Mouse (Mus musculus): ENCODE measurements around the gene Pih1d1.
"Not testable (repeated sequence)": the region's sequence is repeated elsewhere in the genome, so short reads cannot be mapped to it uniquely, and the experiment has no call there.

Gene Pih1d1

GRCm38 (mm10) chr7:45122561-45123185 is 31.4 kb upstream of the Pih1d1 start:
- no peak for DNase-seq (ENCODE audit: low read depth, low spot score)
- peaks cover 13% of the 10 kb centered on the region for H3K36me3 ChIP-seq (ENCODE audit: control insufficient read depth, insufficient read depth, low read length, poor library complexity, severe bottlenecking)
- no peaks in the 10 kb centered on the region for H3K27me3 ChIP-seq (ENCODE audit: control insufficient read depth, insufficient read depth, low read length, poor library complexity, severe bottlenecking)

DNA sequence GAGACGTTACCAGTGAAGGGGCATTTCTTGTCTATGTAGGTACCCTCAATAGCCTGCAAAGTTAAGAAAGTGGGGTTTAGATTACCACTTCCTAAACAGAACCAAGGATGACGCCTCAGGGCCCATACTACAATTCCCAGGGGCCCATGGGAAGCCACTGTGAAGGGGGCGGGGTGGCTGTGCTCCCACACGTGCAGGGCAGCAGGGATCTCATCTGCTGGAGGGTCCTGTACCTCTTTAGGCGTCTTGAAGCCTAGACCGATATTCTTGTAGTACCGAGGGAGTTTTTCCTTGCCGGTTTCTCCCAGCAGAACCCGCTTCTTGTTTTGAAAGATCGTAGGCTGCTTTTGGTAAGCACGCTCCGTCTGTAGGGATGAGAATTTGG is 30.9 kb upstream of the Pih1d1 start:
- no peaks in the 10 kb centered on the region for H3K27me3 ChIP-seq (ENCODE audit: control insufficient read depth, insufficient read depth, low read length, poor library complexity, severe bottlenecking)
- peak; percentile 62 for DNase-seq (ENCODE audit: low read depth, low spot score)
- H3K36me3 ChIP-seq (ENCODE audit: control insufficient read depth, insufficient read depth, low read length, poor library complexity, severe bottlenecking): peaks cover 13% of the 10 kb centered on the region

- peak; percentile 100 for DNase-seq (ENCODE audit: low read depth, low spot score)
- Histone ChIP-seq H3K36me3 (ENCODE audit: control insufficient read depth, insufficient read depth, low read length, poor library complexity, severe bottlenecking) (peaks cover 13% of the 10 kb centered on the region), H3K27me3 (ENCODE audit: control insufficient read depth, insufficient read depth, low read length, poor library complexity, severe bottlenecking) (no peaks in the 10 kb centered on the region)
Measured at GRCm38 (mm10) chr7:45124224-45125143, 29.6 kb upstream of the Pih1d1 start, which contains the start of gene Rps11. Gene Rps11 (minus strand): TSS chr7:45124439.

DNA sequence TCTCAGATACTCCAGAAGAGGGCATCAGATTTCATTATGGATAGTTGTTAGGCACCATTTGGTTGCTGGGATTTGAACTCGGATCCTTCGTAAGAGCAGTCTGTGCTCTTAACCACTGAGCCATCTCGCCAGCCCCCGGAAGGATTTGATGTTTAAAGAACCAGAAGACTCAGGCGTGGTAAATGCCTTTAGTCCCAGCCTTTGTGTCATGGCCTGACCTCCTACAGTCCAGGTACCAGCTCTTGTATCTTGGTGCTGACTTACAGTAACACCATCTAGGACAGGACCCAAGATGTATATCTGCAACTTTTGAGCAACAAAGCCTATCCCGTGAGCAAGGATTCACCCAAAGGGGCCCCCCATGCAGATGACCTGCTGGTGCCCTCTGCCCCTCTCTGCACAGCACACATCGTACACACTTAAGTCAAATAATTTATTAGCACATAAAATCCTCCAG is 28.9 kb upstream of the Pih1d1 start:
- DNase-seq (ENCODE audit: low read depth, low spot score): no peak
- no peaks in the 10 kb centered on the region for H3K27me3 ChIP-seq (ENCODE audit: control insufficient read depth, insufficient read depth, low read length, poor library complexity, severe bottlenecking)
- H3K36me3 ChIP-seq (ENCODE audit: control insufficient read depth, insufficient read depth, low read length, poor library complexity, severe bottlenecking): peaks cover 13% of the 10 kb centered on the region

GRCm38 (mm10) chr7:45125649-45126048 is 28.5 kb upstream of the Pih1d1 start:
- H3K27me3 ChIP-seq (ENCODE audit: control insufficient read depth, insufficient read depth, low read length, poor library complexity, severe bottlenecking); DNase-seq (ENCODE audit: low read depth, low spot score): not testable (repeated sequence)
- H3K36me3 ChIP-seq (ENCODE audit: control insufficient read depth, insufficient read depth, low read length, poor library complexity, severe bottlenecking): peaks cover 13% of the 10 kb centered on the region

DNA sequence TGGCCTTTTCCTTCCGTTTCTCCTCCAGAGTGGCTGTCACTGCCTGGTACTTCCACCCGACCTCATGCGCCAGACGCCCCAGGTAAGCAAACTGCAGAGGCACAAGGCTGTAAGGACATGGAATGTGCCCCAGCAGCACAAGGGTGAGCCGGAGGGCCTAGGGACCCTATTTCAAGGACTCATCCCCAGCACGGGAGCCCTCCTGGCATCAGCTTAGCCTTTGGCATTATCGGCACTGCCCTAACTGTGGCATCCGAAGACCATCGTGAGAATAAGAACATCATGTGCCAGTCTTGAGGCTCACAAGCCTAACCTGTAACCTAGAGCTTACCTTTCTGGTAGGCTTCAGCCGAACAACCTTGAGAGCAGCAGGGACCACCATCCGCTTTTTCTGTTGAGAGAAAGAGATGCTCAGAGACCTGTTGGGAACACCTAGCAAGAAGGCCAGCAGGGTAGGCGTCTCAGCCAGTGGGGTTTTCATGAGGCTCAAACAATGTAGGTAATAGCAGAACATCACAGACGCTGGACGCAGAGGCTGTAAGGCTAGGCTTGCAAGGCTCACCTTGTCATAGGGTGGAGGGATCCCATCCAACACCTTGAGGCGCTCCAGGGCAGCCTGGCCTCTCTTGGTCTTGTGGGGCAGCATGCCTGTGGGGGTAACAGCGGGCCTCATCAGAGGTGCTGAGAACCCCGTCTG is 27.8 kb upstream of the Pih1d1 start:
- DNase-seq (ENCODE audit: low read depth, low spot score): no peak
- H3K36me3 ChIP-seq (ENCODE audit: control insufficient read depth, insufficient read depth, low read length, poor library complexity, severe bottlenecking): peaks cover 13% of the 10 kb centered on the region

DNA sequence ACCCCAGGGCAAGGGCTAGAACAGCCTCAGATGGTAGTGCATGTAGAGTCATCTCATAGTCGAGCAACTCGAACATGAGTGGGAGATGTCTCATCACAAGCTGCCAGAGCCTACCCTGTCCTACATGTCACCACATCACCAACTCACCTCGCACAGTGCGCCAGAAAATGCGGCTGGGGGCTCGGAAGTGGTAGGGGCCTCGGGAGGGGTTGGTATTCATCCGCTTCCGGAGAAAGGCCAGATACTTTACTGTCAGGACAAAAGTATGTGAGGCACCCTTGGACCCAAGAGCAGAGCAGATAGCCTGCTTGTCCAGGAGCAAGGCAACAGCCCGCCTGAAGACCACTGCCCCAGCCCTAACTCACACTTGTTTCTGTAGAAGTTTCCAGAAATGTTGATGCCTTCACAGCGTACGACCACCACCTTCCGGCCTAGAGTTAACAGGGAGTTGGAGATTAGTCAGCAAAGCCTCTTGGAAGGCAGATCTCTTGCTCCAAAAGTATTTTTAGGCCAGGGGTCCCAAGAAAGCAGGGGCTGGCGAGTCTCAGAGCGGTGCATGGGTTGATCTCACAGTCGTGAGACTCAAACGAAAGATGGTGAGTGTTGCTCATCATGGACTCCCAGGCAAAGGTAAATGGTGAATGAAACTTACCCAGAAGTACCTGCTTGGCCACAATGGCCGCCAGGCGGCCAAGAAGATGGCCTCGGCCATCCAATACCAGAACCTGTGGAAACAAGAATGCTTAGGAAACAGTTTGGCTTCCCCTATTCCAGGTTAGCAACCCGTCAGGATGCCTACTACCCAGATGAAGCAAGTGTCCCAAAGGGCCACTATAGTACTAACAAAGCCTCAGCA is 27.0 kb upstream of the Pih1d1 start:
- peaks cover 13% of the 10 kb centered on the region for H3K36me3 ChIP-seq (ENCODE audit: control insufficient read depth, insufficient read depth, low read length, poor library complexity, severe bottlenecking)
- no peaks in the 10 kb centered on the region for H3K27me3 ChIP-seq (ENCODE audit: control insufficient read depth, insufficient read depth, low read length, poor library complexity, severe bottlenecking)
- no peak for DNase-seq (ENCODE audit: low read depth, low spot score)

More for the DNA sequence above, 27.8 kb upstream of the Pih1d1 start:
- no peaks in the 10 kb centered on the region for H3K27me3 ChIP-seq (ENCODE audit: control insufficient read depth, insufficient read depth, low read length, poor library complexity, severe bottlenecking)

DNA sequence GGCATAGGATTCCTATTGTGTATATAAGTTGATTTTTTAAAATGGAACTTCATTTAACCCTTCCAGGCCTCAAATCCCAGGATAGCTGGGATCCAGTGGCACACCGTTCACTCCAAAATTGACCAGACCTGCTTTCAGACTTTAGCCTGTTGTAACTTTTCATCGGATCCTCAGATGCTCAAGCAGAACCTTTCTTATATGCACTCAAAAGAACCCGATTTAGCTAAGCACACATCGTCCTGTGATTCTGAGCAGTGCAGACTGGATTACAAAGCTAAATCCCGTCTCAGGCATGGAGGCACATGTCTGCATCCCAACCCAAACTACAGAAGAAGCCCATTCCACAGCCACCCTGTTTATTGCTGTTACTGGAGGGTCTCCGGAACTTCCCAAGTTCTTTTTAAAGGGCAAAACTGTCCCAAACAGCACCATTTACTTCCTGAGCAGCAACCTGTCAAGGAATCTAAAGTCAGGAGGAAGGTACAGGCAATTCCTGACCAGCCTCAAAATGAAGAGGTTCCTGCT is 26.3 kb upstream of the Pih1d1 start:
- H3K27me3 ChIP-seq (ENCODE audit: control insufficient read depth, insufficient read depth, low read length, poor library complexity, severe bottlenecking): no peaks in the 10 kb centered on the region
- DNase-seq (ENCODE audit: low read depth, low spot score): no peak
- peaks cover 10% of the 10 kb centered on the region for H3K36me3 ChIP-seq (ENCODE audit: control insufficient read depth, insufficient read depth, low read length, poor library complexity, severe bottlenecking)

GRCm38 (mm10) chr7:45128624-45129246 is 25.4 kb upstream of the Pih1d1 start, which contains the start of gene Rpl13a:
Gene Rpl13a (minus strand): TSS chr7:45128761.
- Histone ChIP-seq H3K27me3 (ENCODE audit: control insufficient read depth, insufficient read depth, low read length, poor library complexity, severe bottlenecking) (no peaks in the 10 kb centered on the region), H3K36me3 (ENCODE audit: control insufficient read depth, insufficient read depth, low read length, poor library complexity, severe bottlenecking) (peaks cover 15% of the 10 kb centered on the region)
- peak; percentile 100 for DNase-seq (ENCODE audit: low read depth, low spot score)

GRCm38 (mm10) chr7:45129318-45129717 is 24.8 kb upstream of the Pih1d1 start:
- peaks cover 16% of the 10 kb centered on the region for H3K36me3 ChIP-seq (ENCODE audit: control insufficient read depth, insufficient read depth, low read length, poor library complexity, severe bottlenecking)
- no peak for DNase-seq (ENCODE audit: low read depth, low spot score)
- H3K27me3 ChIP-seq (ENCODE audit: control insufficient read depth, insufficient read depth, low read length, poor library complexity, severe bottlenecking): no peaks in the 10 kb centered on the region

DNA sequence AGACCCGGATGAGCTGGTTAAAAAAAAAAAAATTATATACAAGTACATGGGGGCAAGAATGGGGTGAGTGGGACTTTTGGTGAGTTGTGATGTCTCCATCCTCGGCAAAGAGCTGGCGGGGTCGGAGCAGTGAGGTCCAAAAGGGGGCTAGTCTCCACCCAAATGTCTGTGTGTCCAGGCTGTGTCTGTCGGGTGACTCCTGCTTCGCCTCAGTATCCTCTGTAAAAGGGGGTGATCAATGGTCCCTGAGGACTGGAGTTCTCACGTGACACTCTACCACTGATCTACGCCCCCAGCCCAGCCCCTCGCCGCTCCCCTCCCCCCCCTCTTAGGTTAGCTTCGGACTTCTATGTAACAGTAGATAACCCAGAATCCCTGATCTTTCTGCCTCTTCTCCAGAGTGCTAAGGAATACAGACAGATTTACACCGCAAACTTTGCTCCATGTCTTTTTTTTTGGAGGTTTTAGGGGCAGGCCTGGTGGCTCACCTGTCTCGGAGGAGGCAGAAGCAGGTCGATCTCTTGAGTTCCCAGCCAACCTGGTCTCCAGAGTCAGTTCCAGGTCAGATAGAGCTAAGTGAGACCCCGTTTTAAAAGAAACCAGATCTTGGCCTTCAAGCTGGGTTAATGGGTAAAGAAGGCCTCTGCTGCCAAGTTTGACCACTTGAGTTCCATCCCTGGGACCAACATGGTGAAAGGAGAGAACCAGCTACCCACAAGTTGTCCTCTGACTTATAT is 24.2 kb upstream of the Pih1d1 start:
- H3K36me3 ChIP-seq (ENCODE audit: control insufficient read depth, insufficient read depth, low read length, poor library complexity, severe bottlenecking): peaks cover 16% of the 10 kb centered on the region
- H3K27me3 ChIP-seq (ENCODE audit: control insufficient read depth, insufficient read depth, low read length, poor library complexity, severe bottlenecking): no peaks in the 10 kb centered on the region

DNA sequence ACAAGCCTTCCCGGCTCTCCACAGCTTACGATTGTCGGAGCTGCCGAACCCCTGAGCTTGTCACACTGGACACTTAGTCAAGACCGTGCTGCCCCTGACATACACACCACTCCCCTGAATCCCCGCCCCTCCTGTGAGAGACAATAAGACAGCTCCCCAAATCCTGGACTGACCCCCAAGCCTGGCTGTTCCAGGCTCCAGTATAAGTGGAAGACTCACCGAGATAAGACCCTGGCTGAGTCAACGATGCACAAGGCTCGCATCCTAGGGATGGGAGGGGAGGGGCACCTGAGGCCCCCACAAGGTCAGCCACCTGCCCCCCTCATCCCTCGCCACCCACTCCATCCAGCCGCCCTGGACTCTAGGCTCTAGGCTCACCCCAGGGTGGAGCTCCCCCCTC is 22.3 kb upstream of the Pih1d1 start:
- Histone ChIP-seq H3K36me3 (ENCODE audit: control insufficient read depth, insufficient read depth, low read length, poor library complexity, severe bottlenecking) (peaks cover 7% of the 10 kb centered on the region; the same call in 1 of the 2 replicates), H3K27me3 (ENCODE audit: control insufficient read depth, insufficient read depth, low read length, poor library complexity, severe bottlenecking) (no peaks in the 10 kb centered on the region)
- no peak for DNase-seq (ENCODE audit: low read depth, low spot score)

More for the DNA sequence above, 24.2 kb upstream of the Pih1d1 start:
- no peak for DNase-seq (ENCODE audit: low read depth, low spot score)
